Mouse (Mus musculus) spleen, postnatal 14 days (tissue): ENCODE measurements around the gene Kdm1a.

Source experiments
- DNase-seq, 2 experiments: peaks; one replicate each; pipeline ENCODE4 v3.0.0; 2021 to 2022; ENCODE audit warnings: low spot score in 2 of 2

Gene Kdm1a

DNA sequence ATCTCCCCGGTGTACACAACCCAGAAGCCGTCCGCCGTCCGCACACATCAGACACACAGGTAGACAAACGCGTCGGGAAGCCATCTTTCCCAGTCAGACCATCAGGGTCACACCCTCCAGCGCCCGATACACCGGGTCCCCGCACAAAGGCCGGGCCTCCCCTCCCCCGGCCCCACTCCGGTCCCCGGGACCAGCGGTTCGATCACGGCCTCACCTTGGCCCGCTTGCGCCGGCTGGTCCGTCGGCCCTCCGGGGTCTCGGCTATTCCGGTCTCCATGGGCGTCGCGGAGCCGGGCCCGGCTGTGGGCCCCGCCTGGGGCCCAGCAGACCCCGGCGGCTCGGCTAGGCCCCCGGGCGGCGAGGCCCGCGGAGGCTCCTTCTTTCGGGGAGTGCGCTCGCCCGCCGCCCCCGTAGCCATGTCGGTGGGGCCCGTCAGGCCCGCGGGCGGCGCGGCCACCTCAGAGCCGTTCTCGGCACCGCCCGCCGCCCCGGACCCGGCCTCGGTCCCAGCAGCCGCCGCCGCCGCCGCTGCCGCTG is 437 bp downstream of the Kdm1a start:
- peak; percentile 19 to 30 for DNase-seq

DNA sequence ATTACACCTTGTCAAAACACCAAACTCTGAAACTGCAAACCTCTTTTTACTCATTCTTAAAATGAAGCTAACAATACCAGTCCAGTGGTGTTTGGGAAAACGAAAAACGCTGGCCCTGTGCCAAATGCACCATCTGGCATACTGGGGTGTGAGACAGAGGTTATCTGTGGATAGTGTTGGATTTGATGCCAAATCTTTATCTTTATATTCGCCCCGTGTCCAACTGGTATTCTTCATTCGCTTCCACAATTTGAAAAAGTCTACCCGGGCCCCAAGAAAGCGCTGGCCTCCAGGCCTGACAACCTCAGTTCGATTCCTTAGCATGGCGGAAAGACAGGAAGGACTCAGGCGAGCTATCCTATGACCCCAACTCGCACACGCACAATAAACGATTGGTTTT is 1.0 kb downstream of the Kdm1a start:
- DNase-seq = peak in 1 of 2 experiments; percentile 40

DNA sequence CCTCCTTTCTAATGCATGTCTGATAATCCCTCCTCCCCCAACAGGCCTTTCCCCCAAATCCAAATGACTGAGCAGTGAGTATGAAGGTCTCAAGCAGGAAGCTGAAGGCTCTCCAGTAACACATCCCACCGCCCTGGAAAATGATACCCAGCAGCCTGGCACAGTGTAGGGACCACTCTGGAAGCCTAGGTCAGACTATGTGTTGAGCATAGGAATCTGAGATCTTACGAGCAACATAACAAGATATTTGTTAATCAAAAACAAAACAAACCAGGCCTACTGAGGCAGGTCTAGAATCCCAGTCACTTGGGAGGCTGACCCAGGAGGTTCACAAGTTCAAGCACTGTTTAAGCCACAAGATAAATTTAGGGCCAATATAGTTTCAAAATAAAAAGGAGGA is 2.0 kb downstream of the Kdm1a start:
- no peak for DNase-seq

DNA sequence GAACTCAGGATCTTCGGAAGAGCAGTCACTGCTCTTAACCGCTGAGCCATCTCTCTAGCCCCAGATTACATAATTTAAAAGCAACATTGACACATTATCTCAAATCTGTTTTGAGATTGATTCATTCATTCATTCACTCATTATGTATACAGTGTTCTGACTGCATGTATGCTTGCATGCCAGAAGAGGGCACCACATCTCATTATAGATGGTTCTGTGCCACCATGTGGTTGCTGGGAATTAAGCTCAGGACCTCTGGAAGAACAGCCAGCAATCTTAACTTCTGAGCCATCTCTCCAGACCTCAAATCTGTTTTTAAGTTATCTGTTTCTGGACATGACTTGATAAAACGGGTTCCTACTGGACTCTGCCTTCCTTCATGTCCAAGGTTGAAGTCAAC is 2.7 kb downstream of the Kdm1a start:
- DNase-seq = no peak

DNA sequence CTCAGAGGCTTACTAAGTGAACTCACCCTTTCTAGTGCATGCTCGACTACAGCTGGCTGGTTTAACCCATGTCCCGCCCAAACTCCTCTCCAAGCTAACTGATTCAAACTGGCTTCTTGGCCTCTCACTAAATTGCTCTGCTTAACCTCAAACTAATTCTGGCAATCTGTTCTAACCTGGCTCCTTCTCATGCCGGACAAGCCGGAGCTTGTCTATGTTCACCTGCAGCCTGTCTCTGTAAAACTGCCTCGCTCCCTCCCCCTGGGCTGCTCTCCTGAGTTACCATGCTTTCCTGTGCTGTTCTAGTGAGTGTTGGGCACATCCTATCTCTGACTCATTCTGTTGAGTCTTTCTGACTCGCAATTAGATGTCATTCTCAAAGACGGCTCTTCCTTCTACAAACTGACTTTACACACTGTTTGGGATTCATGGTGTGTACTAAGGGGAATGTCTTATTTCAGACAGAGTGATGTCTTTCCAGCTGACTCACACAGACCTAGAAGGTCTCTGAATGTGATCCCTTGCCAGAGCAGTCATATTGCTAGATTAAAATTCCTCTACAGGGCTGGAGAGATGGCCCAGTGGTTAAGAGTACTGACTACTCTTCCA is 4.2 kb downstream of the Kdm1a start:
- DNase-seq = no peak

DNA sequence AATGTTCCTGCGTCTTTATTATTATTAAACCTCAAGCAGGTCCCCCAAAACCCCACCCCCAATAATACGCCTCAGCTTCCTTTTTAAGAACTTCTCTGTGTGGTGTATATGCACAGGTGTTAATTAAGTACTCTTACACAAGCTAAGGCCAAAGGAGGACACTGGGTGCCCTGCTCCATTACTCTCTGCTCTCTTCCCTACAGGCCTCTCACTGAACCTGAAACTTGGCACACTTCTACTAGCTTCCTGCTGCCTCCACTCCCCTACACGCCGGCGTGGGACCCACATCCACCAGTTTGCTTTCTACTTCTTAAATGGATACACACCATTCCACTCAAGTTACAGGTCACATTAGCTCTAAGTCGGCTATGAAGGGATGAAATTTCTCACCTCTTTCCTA is 7.3 kb downstream of the Kdm1a start:
- DNase-seq = no peak

DNA sequence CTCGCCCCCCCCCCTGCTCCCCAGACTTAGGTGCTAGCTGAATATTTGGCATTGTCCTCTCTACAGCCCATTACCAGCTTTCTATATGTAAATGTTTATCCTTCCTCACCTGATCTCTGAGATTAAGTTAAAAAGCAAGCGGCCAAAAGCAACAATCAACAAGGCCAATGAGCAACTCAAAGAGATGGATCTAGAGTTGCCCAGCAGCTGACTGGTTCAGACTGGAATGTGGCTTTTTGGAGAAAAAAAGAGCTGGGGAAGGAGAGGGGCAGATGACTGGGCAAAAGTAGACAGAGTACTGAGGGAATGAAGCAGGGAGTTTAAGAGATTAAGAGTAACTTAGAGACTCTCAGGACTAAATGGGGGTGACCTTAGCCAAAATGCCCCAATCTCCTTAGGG is 8.5 kb downstream of the Kdm1a start:
- DNase-seq = no peak

DNA sequence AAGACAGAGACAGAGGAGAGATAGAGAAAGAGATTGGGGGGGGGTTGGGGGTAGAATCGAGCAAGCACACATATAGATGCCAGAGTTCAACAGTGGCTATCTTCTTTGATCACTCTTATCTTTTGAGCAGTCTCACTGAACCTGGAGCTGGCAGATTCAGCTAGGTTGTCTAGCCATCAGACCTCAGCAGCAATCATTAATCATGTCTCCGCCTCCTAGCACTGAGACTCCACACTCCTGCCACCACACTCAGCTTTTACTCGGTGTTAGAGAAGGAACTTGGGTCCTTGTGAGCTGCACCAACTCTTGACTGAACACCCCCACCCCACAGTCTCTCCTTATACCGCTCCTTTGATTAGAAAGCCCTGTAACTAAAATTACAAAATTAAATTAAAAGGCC is 10.4 kb downstream of the Kdm1a start:
- DNase-seq = no peak

DNA sequence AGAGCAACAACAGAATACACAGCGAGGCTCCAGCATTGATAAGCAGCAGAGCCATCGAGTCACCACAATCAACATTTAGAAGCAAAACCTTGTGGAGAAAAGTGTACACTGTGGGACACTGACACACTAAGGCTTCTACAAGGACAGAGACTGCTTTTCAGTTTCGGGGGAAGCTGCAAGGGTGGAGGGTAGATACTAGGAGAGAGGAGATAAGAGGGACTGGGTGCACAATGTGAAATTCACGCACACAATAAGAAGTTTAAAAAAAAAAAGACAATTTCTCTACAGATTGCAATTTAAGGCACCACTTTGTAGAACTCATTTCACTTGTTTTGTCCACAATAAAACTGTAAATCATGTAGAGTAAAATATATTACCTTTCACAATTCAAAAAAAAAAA is 14.5 kb downstream of the Kdm1a start:
- no peak for DNase-seq

DNA sequence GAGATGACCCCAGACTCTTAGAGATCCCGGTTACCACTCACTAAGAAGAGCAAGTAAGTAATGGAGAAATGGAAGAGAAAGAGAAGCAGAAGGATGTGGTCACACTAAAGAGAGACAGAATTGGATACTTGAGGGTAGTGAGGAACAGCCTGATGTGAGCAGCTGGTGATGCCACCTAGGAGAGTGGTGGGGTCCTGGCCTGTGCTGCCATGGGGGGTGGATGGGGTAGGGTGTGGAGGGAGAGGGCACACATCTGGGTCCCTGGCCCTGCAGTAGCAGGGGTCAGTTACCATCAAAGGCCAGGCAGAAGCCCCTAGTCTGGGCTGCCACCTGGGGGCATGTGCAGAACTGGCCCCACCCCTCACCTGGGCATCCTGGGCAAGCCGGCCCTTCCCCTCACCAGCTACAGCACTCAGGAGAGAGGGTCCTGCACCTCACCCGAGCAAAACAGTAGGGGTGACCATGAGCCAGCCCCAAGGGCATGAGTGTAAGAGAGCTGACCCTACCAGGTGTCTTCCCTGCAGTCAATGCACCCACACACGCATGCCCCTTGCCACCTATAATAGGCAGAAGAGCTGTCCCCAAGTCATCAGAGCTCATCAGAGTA is 15.2 kb downstream of the Kdm1a start:
- DNase-seq = no peak

DNA sequence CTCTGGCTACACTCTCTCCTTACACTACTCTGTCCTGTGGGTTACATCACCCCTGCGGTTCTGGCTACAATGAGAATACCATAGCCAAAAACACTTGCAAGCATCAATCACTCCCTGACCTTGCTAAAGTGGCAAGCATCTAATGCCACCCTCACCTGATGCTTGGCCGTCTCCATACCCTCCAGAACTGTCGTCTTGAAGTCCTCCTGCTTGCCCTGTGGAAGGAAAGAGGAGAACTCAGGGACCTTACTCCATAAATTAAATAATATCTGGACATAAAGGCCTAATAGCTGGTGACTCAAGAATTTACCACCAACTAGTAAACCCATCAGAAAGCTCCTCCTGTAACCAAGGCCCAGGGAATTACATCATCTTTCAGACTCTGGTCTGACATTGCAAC is 20.6 kb downstream of the Kdm1a start:
- no peak for DNase-seq

DNA sequence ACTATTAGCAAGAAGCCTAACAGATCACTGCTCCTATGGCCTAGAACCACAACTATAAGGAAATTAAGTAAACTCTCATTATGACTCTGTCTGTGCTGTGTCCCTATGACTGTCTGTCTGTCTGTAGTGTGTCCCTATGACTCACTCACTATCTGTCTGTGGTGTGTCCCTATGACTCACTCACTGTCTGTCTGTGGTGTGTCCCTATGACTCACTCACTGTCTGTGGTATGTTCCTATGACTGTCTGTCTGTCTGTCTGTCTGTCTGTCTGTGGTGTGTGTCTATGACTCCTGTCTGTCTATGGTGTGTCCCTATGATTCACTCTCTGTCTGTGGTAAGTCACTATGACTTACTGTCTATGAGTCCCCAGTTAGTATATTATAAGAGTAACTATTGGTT is 32.5 kb downstream of the Kdm1a start:
- DNase-seq = no peak

DNA sequence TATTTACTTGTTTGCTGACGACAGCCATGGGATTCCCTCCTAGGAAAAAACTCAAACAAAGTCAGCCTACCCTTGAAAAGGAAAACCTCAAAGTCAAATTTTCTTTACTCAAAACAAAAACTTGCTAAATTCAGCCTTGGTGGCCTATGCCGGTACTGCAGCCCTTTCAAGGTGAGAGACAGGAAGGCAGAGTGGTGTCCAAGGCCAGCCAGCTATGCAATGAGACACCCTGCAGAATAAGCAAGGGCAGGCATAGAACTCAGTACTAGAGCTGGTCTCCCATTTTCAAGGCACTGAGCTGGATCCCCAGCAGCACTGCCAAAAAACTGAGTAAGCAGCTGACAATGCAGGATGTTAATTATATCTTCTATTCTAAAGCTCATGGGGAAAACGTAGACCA is 33.9 kb downstream of the Kdm1a start:
- DNase-seq = no peak

DNA sequence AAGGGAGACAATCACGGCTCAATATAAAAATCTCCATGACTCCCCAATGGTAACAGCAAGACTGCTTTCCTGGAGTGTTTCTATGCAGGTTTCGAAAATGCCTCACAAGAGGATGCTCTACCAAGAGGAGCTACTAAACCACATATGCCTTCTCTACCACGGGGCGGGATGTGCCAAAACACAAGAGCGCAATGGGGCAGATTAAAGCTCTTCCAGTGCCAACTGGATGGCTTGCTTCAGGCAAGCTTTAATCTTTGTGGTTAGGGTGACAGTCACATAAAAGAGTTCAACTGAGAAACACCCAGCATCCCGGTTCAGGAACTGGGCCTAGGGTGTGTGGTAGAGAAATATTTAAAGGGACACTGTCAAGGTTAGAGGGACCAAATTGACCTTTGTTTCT is 39.8 kb downstream of the Kdm1a start:
- no peak for DNase-seq

DNA sequence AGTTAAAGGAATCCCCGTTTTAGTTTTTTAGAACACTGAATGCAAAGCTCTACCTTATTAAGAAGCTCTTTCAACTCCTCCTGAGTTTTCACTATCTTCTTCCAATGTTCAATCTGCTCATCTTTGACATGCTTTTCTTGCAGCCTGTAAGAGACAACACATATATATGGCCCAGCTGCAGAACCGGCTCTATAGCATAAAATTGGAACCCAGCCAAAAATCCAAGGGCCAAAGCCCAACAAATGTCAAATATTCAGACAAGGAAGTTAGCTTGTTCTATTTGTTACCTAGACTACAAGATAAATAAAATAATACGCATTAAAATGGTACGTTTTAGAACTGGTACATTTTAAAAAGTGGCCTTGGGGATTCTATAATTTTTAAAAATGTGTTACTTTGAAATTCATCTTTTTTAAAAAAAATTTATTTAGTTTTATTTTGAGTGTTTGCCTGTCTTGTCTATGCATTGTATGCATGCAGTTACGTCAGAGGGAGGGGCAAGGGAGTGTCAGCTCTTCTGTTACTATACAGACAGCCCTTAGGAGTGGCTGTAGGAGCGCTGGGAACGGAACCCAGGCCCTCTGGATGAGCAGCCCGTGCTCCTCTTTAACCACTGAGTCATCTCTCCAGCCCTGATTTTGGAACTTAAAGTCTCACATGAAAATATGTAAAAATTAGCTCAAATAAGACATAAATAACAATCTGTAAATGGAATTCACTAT is 42.1 kb downstream of the Kdm1a start:
- no peak for DNase-seq

DNA sequence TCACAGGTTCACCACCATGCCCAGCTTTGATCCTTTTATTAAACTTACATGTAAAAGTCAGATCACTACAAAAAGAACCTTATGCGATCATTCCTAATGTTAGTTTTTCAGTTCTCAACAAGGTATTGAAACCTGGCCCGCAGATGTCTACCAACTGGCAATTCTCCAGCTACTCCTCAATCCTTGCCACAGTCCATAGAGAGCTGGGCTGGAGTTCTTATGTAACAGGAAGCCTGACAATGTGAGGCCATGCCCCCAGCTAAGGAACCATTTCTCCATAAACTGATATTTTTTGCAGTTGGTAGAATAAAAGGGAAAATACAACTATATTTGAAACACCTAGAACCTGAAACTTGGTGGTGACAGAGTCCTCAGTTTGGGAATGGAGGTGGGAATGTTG is 42.8 kb downstream of the Kdm1a start:
- no peak for DNase-seq

DNA sequence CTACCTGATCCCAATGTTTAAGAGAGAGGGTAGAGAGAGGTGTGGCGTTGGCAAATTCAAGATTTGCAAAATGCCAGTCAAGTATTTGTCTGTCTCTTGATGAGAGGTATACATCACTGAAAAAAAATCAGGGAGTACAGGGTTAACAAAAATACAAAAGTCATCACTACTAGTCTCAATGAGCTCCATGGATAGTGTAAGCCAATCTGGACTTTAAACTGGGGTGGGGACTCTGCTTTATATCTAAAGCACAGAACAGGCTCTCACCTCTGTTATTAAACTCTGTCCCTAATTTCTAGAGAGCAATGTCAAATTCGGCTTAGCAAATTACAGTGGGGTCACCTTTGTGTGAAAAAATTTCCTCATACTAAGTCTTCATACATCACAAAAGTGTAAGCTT is 44.9 kb downstream of the Kdm1a start:
- DNase-seq = no peak

DNA sequence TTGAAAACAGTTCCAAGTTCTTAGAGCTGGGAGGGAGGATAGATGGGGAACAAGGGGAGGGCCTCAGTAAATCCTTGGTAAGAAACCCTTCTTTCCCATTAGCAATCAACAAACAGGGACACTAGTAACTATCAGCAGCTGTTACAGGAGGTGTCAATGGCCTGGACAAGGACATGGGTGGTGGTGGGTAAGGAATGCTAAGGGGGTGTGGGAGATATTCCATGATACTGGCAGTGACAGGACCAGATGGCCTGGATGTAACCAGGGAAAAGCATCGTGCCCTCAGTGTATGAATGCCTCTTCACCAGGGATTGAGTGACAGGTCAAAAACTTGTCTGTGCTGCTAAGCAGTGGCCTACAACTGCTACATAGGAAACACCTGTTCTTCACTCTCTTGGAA is 49.4 kb downstream of the Kdm1a start:
- no peak for DNase-seq

DNA sequence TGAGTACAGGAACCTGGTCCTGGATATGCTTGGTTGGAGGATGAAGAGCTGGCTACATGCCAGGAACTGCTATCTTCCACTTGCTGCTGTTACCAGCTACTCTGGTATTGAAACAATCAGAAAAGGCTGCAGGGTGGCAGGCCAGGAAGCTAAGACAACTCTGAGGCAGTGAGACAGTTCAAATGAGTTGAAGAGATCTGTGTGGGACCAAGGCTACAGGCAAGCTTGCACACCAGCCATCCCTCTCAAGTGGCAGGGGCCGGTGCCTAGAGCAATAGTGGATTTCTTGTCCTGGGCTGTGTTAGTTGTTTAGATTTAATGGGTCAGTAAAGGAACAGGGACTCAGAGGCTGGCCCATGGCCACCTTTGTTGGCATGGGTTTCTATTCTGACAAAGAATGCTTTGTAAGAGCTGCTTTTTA is 54.1 kb downstream of the Kdm1a start:
- no peak for DNase-seq

DNA sequence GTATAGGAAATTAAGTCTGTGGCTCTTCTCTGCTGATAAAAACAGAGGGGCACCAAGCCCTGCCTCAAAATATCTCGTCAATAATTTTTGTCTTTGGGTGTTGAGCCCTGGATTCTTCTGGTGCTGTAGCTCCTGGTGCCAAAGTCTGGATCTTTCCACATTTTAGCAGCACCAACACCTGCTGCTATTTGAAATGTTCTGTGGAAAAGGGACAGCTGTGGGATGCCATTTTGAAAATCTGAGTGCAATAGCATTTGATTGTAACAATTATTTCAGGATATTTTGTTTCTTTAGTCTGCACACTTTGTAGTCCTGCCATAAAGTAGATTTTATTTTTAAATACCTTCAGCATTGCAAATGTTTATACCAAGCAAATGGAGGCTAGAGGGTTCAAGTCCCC is 54.8 kb downstream of the Kdm1a start:
- no peak for DNase-seq

DNA sequence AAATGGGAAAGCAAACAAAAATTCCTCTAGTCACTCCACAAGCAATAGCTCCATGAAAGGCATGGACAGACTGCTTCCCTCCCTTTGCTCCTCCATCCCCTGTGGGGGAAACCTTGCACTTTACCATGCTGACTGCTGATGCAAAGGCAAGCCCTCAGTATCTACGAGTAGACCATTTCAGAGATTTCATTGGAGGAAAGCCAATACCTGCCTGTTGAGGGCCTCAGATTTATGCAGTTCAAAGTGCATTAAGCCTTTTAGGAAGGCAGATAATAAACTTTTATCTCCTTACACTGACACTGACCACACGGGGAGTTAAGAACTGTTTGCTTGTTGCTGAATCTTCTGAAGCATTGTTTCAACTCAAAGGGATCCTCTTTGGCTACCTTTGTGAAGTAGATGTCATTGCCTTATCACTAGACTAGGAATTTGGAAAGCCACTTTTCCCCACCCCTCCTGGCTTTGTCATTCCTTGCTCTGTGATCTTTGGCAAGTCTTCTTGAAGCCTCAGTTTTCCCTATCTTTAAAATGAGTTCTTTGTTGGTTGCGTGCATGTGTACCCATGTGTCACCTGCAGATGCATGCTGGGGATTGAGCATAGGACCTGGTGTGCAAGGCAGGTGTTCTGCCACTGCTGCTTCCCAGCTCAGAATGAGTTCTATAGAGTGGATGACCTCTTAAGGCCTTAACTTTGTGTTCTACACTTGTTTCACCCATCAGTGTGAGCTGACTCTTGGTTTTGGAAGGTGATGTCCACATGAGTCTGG is 56.1 kb downstream of the Kdm1a start:
- no peak for DNase-seq

DNA sequence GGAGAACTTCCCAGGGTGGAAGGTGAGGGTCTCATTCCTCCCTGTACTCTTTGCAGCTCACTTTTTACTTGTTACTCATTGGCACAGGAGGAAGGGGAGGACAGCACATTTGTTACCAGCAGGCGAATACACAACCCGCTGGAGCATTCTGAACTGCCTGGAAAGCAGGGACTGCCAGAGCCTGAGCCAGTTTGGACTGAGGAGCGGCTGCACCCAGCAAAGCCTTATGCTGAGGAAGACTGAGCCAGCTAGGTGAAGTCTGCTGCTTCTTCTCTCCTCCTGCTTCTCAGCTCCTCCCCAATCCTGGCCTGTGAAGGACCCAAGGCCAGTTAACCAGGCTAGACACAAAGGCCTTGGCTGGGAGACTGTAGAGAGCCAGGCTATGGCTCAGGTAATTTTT is 57.4 kb downstream of the Kdm1a start:
- no peak for DNase-seq
